Mouse (Mus musculus) left cerebral cortex, adult 2 months (tissue): ENCODE measurements around the gene Zeb2. TPM values are rescaled to one million over a fixed set of nuclear protein-coding genes. Genes with fewer than 3 reads are reported as not detected.

Experiments used
- DNase-seq, 2 experiments: peaks; one replicate each; pipeline ENCODE4 v3.0.0; 2021 to 2022; ENCODE audit warnings: low spot score in 2 of 2, mixed read lengths in 1 of 2; ENCODE audit errors: extremely low spot score in 1 of 2
- H3K27ac ChIP-seq: fragments of 200-600 bp; 2 replicates; pipeline ENCODE4 v1.8.1; 2022
- H3K4me3 ChIP-seq: fragments of 200-600 bp; 2 replicates; pipeline ENCODE4 v1.8.1; 2022
- CTCF ChIP-seq: fragments of 200-600 bp; IDR thresholded peaks from 2 replicates; pipeline ENCODE4 v1.8.1; 2022; ENCODE audit warnings: antibody characterized with exemption, mild to moderate bottlenecking, moderate library complexity
- intact Hi-C: fragments of 180-260 bp; cut with DNase I; formaldehyde crosslinking; loops from one replicate; pipeline ENCODE4 v1.15.1; 2025
- total RNA-seq, 2 experiments: library from RNA; stranded (reverse); gene quantifications; 2 replicates each; pipeline ENCODE4 v1.2.3; 2021

Gene Zeb2
- total RNA-seq, 2 experiments from 2014 or later = 156 to 181 TPM

DNA sequence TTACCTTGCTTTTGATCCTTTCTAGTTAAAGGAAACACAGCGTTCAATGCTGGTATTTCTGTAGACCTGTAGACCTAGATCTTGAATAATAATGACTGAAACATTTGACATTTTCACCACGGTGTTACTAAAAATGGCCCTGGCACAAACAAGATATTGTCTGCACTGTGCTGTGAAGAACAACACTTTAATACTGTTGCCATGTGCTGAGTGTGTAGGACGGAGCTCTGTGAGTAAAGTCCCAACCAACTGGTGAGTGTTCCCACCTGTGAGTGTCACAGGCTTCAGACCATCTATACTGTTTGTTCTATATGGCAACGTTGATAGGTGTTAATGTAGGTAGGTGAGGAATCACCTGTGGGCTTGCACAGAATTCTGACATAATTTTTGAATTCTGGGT, 8.0 kb upstream of the Zeb2 start:
- no peak for DNase-seq
- intact Hi-C loops = loop anchor here (10.0 kb wide), 1 partner anchor 800 kb away; no protein-coding TSS in a partner anchor
- TF ChIP-seq CTCF = no peak

DNA sequence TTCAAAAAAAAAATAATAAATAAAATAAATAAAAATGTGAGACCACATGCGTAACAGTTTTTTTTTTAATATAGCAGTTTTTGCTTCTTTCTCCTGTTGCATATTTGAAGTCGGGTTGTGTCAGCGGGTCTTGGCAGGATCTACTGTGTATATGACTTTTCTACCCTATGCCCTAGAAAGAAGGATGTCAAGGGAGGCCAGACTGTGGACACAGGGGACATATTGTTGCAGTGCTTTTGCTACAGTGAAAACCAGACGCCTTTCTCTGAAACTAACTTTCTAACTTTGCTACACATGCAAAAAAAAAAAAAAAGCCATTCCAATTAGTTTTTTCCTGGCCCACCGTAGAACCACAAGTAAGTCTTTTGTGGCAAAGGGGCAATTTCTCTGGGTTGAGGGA, 6.3 kb upstream of the Zeb2 start:
- Histone ChIP-seq H3K27ac (no peak overlapping the region), H3K4me3 (no peak overlapping the region)
- intact Hi-C loops = loop anchor here (10.0 kb wide), 1 partner anchor 801 kb away; no protein-coding TSS in a partner anchor
- DNase-seq = no peak
- no peak for TF ChIP-seq CTCF

More for the DNA sequence above, 8.0 kb upstream of the Zeb2 start:
- no peak overlapping the region for H3K27ac ChIP-seq
- H3K4me3 ChIP-seq = no peak overlapping the region

DNA sequence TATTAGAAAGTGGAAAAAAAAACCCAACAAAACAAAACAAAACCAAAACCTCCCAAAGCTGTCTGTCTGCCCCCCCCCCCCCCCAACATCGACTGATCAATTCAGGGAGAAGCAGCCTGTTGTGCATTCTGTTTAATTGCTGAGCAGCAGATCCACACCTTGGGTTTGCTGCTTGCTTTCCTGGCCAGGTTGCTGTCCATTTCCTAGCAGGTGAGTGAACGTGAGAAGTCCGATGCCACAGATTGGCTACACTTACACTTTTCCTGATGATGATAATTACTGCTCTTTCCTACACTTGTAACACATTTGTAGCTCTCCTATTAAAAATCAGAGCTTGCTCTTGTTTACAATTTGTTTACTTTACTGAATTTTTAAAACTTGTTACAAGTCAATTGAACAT, 926 bp upstream of the Zeb2 start:
- intact Hi-C loops = loop anchor here (5.0 to 10.0 kb wide), 4 partner anchors 64 to 783 kb away; no protein-coding TSS in a partner anchor
- no peak for TF ChIP-seq CTCF
- Histone ChIP-seq H3K27ac (peak overlapping the region; percentile 95; the same call in 1 of the 2 replicates), H3K4me3 (peak overlapping the region; percentile 86; the same call in 1 of the 2 replicates)
- DNase-seq = no peak

DNA sequence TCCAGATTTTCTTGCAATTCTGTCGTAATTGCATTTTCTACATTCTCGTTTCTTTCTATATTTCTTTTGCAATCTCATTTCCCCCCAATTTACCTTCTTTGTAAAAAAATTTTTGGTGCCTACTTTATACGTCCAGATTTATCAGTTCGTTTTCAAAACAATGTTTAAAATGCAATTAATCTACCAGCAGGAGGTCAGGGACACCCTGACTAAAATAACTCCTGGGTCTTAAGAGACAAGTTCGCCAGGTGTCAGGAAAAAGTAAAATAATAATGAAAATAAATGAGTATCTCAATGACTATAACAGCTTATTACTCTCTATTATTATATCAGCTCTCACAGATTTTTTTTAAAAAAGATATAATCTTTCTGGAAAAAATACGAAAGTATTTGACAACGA, 397 bp upstream of the Zeb2 start:
- no peak for DNase-seq
- Histone ChIP-seq H3K27ac (peak overlapping the region; percentile 95), H3K4me3 (peak overlapping the region; percentile 86)
- intact Hi-C loops = loop anchor here (2.0 to 10.0 kb wide), 5 partner anchors 65 to 783 kb away; no protein-coding TSS in a partner anchor
- no peak for TF ChIP-seq CTCF

DNA sequence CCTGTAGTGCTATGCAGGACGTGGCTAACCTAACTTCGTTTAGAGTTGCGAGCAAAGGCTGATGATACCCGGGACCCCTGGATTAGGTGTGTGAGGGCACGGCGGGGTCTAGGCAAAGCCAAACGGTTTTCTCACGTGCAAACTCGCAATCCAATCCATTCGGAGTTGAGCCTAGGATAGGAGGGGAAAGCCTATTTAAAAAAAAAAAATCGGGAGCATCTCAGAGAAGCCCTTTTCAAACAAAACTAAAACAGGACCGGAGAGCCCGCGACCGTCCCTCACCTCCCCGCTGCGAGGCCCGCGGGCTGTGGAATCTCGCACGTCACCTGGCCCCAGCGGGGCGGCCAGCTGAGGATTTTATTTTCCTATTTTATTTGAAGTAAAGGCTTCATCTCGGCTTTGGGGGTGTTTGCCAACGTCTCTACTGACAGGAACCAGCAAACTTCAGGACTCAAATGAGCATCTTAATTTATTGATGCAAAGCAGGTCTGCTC, 617 bp downstream of the Zeb2 start:
- Histone ChIP-seq H3K27ac (peak overlapping the region; percentile 95), H3K4me3 (peak overlapping the region; percentile 86)
- intact Hi-C loops = loop anchor here (2.0 to 10.0 kb wide), 5 partner anchors 66 to 782 kb away; no protein-coding TSS in a partner anchor
- DNase-seq = no peak
- TF ChIP-seq CTCF = no peak

DNA sequence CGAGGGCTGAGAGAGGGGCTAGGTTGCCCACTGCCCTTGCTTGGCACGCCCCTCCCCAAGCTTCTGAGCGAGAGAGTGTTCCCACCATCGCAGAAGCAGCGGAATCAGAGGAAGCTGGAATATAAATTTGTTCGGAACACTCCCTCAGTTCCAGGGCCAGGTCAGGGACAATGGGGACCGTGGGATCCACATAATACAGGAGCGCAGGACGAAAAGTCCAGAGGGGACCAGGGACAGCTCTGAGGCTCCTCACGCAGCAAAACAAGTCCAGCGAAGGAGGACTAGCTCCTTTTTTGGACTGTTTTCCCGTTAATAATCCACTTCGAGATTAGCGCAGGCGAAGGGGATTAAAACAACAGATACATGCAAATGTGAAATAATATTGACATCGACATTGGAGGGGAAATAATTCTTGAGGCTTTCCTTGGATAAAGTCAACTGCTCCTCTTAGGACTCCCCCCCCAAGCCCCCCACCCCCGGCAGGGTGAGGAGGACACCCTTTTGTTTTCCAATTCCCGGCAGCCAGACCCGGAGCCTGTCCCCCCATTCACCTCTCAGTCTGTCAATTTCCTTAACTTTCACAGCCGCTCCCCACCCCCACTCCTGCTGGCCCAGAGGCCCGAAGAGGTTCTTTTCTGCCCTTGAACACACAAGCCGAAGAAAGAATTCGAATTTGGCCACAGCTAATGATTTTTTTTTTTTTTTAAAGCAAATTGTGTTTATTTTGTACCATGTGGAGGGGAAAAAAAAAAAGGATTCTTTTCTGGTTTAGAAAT, 1.3 kb downstream of the Zeb2 start:
- H3K4me3 ChIP-seq = peak overlapping the region; percentile 86
- intact Hi-C loops = loop anchor here (2.0 to 10.0 kb wide), 5 partner anchors 66 to 781 kb away; no protein-coding TSS in a partner anchor
- DNase-seq = peak in 1 of 2 experiments; percentile 63

DNA sequence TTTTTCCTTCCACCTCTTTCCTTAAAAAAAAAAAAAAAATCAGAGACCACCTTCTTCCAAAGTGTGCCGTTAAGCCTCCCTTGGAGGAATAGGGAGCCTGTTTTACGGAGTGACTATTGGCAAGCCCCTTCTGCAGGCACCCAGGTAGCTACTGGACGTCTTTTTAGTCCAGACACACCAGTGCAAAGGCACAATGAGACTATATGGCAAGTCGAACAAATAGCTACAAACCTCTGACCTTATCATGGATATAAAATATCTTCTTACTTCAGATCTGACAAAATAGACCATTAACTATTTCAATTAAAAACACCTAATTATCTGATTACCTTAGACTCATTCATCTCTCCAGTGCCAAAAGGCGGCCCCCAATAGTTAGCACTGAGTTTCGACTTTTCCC, 2.0 kb downstream of the Zeb2 start:
- intact Hi-C loops = loop anchor here (5.0 to 10.0 kb wide), 4 partner anchors 67 to 780 kb away; no protein-coding TSS in a partner anchor
- peak in 1 of 2 experiments; percentile 16 for DNase-seq
- H3K4me3 ChIP-seq = peak overlapping the region; percentile 86
- peak overlapping the region; percentile 95 for H3K27ac ChIP-seq
- TF ChIP-seq CTCF = no peak

More for the DNA sequence above, 1.3 kb downstream of the Zeb2 start:
- no peak for TF ChIP-seq CTCF
- peak overlapping the region; percentile 95 for H3K27ac ChIP-seq

DNA sequence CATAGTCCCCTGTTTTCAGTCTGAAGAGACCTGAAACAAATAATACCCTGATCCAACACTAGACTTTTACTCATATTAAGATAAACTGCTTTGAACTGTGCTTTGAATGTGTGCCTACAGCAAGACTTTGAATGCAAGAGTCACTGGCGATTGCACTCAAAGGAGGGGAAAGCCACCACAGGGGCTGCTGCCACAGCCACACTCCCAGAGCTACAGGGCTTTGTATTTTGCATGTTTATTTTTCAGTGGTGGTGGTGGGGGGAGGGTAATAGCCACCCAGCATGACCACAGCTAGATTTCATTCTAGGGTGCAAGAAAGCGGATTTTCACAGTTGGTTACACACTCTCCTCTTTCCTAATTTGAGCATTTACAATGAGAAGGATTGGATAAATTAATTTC, 2.6 kb downstream of the Zeb2 start:
- H3K4me3 ChIP-seq = peak overlapping the region; percentile 86
- H3K27ac ChIP-seq = peak overlapping the region; percentile 95
- no peak for DNase-seq
- intact Hi-C loops = loop anchor here (5.0 to 10.0 kb wide), 6 partner anchors 542 to 1328 kb away; no protein-coding TSS in a partner anchor
- no peak; the same call in 1 of the 2 replicates for TF ChIP-seq CTCF

DNA sequence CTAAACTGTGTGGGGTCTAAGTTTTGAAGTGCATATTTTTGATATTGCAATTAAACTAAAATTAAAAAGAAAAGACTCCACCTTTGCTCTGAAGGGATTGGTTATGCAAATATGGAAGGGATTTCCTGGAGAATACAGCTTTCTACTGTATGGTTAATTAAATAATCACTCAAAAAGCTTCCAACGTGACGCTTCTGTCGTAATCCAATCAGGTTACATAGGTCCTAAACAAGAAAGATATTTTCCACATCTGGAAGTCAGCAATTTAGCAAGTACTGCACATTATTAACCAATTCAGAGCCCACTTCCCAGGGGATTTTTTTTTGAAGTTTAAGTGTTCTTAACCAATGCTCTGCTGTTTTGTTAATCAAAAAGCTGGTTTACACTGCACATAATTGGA, 3.3 kb downstream of the Zeb2 start:
- peak overlapping the region; percentile 86 for H3K4me3 ChIP-seq
- no peak for DNase-seq
- peak overlapping the region; percentile 95 for H3K27ac ChIP-seq
- no peak for TF ChIP-seq CTCF
- intact Hi-C loops = loop anchor here (5.0 to 10.0 kb wide), 6 partner anchors 542 to 1328 kb away; no protein-coding TSS in a partner anchor

DNA sequence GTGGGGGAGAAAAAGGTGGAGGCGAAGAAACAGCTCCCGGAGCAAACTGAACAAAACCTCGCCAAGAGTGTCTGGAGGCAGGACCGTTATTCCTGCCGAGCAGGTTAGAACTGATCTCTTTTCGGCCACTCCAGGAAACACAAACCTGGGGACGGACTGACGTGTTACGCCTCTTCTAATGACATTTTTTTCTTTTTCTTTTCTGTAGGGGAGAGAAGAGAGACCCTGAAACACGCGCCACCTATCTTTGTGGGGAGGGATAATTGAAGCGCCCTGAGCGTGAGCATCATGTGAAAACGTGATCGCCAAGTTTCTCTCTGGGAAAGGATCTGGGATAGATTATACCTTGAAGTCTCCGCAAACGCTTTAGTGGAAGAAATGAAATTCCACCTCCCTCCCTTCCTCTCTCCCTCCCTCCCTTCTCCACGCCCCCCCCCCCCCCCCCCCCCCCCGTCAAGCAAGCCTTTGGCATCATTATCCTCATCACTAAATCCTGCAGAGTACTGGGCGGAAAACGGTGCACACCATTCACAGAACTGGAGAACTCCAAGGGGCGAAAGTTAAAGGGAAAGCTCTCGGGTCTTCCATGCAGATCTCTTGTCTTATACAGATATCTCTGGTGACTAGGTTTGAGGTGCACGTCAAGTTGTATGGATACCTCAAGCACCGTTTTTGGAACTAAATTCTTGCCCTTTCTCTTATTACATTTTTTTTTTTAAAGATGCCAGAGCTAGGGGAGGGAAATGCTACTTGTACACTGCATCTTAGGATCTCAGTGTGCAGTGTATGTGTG, 4.1 kb downstream of the Zeb2 start:
- H3K27ac ChIP-seq = peak overlapping the region; percentile 95
- DNase-seq = peak in 1 of 2 experiments; percentile 46
- intact Hi-C loops = loop anchor here (5.0 to 10.0 kb wide), 6 partner anchors 541 to 1329 kb away; no protein-coding TSS in a partner anchor
- peak overlapping the region; percentile 86 for H3K4me3 ChIP-seq
- peak; percentile 58 for TF ChIP-seq CTCF
